Mouse (Mus musculus) olfactory bulb, adult 2 months (tissue): ENCODE results near the gene Schip1. TPM values are rescaled to one million over a fixed set of nuclear protein-coding genes. Genes with fewer than 3 reads are reported as not detected.

Experiments used
- H3K27ac ChIP-seq: fragments of 200-500 bp; 2 replicates; pipeline ENCODE4 v1.5.1; 2012; ENCODE audit warnings: low read depth, low read length; ENCODE audit not compliant: insufficient read depth
- H3K4me1 ChIP-seq: fragments of 200-500 bp; 2 replicates; pipeline ENCODE4 v1.6.1; 2012; ENCODE audit warnings: low read length; ENCODE audit not compliant: control insufficient read depth, insufficient read depth
- H3K4me3 ChIP-seq: fragments of 200-500 bp; 2 replicates; pipeline ENCODE4 v1.5.1; 2012; ENCODE audit warnings: mild to moderate bottlenecking, low read depth, low read length, moderate library complexity; ENCODE audit not compliant: insufficient read depth
- CTCF ChIP-seq: fragments of 200-500 bp; IDR thresholded peaks from 2 replicates; pipeline ENCODE4 v1.5.1; 2012; ENCODE audit warnings: low read depth, mild to moderate bottlenecking, low read length, moderate library complexity; ENCODE audit not compliant: insufficient read depth
- POLR2A ChIP-seq: fragments of 200-500 bp; IDR thresholded peaks from 2 replicates; pipeline ENCODE4 v1.6.1; 2012; ENCODE audit warnings: mild to moderate bottlenecking, low read depth, low read length, moderate library complexity; ENCODE audit not compliant: insufficient read depth
- WGBS: fragments of 180-500 bp; shearing (Covaris S2); methylation state at CpG from one replicate; pipeline ENCODE4 v1.1.7; 2018; 5-methylcytosine and 5-hydroxymethylcytosine counted together
- polyA plus RNA-seq: library from polyadenylated mRNA; stranded (reverse); fragments of >200 nt; gene quantifications from 2 replicates; pipeline ENCODE4 v1.2.4, GENCODE M21; 2012; ENCODE audit warnings: low replicate concordance; ENCODE audit not compliant: missing spikeins, insufficient read depth, insufficient read length

The Schip1 gene
- polyA plus RNA-seq, 1 experiment = not detected

DNA sequence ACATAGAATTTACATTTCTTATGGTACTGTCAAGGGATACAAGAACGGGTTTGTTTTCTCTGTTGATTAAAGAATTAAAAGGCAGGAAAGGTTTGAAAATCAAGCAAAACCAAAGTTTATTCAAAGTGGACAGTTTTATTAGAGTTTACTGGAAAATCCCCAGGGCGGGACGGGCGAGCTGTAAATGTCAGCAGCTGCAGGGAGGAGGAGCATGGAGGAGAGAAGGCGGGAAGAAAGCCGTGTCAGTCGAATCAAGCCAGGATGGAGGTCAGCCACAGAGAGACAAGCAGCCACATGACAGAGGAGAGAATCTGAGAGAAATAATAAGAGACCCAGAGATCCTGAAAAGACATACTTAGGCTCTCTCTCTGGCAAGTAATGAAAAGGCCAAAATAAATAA lies 314.6 kb downstream of the Schip1 start:
- H3K4me1 ChIP-seq = peaks cover 7% of the 10 kb centered on the region; the same call in 1 of the 2 replicates

DNA sequence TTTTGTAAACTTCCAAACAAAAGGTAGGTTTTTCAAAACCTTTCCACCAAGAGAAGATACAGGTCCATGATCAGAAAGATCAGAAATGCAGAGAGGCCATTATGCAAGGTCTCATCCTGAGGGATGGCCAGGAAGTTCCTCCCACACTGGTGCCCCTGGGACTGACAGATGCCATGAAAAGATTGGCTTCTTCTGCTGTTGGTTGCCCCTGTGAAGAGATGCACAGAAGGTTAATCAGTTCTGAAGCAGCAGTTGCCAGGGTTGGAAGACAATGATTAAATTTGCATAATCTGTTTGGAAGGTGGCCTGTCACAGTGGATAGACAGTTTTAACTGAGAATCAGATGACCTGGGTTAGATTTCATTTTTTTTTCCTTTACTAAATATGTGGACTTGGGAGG lies 319.1 kb downstream of the Schip1 start:
- no peak overlapping the region for H3K4me3 ChIP-seq
- H3K4me1 ChIP-seq = no peaks in the 10 kb centered on the region
- TF ChIP-seq POLR2A (no peak), CTCF (no peak)
- no peak overlapping the region for H3K27ac ChIP-seq

More for the DNA sequence above, 314.6 kb downstream of the Schip1 start:
- H3K4me3 ChIP-seq = no peak overlapping the region
- TF ChIP-seq POLR2A = no peak
- no peak for TF ChIP-seq CTCF
- no peak overlapping the region for H3K27ac ChIP-seq
- 64% methylated on average over 7 of the region's 7 CpGs for WGBS

DNA sequence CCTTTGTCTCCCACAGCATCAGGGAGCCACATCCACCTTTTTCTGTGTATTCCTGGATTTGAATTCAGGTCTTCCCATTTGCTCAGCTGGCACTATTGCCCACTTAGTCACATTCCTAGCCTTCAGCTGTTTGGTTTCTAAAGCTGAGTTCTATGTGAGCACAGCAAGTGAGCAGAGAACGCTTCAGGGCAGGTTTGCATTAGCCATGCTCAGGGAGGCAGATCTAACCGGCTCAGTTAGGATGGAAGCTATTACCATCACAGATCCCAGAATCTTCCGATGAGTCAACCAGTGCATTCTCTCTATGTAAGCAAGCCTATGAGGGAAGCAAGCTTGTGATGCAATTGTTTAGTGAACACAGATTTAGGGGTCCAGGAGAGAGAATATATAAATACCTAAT lies 320.9 kb downstream of the Schip1 start:
- Histone ChIP-seq H3K4me1 (no peaks in the 10 kb centered on the region), H3K4me3 (no peak overlapping the region), H3K27ac (no peak overlapping the region)
- TF ChIP-seq POLR2A = no peak
- no peak for TF ChIP-seq CTCF
- 54% methylated on average over 3 of the region's 3 CpGs for WGBS

DNA sequence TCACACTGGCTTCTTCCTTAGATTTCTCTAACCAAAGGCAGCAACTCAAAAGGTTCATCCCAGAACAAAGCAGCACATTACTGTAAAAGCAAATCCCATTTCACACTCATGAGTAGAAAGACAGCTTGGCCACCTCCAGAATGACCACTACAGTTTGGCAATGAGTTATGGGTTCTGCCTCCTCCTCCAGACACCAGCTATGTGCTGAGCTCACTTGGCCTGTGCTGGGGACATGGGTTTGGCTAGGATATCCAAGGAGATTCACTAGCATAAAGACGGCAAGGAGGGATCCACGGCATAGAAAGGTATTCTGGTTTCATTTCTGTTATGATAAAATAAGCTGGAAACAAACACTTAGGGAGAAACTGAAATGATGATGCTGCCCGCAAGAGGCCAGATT lies 323.4 kb downstream of the Schip1 start:
- Histone ChIP-seq H3K4me3 (no peak overlapping the region), H3K4me1 (no peaks in the 10 kb centered on the region), H3K27ac (no peak overlapping the region)
- 92% methylated on average over 3 of the region's 3 CpGs for WGBS
- TF ChIP-seq CTCF (no peak), POLR2A (no peak)

DNA sequence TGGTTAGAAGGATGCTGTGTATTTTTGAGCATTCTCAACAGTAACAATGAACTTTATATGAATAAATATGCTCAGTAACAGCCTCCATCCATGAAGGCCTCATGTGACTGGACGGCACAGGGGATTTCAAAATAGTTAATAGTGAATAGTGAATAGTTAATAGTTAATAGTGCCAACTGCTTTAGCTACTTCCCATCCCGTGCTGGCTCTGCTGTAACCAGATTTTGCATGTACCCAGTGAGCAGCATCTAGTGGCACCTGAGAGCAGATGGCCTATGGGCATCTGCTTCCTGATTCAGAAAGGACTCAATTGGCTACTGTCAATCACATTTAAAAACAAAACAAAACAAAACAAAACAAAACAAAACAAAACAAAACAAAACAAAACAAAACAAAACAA lies 329.0 kb downstream of the Schip1 start:
- Histone ChIP-seq H3K27ac (no peak overlapping the region), H3K4me1 (no peaks in the 10 kb centered on the region), H3K4me3 (no peak overlapping the region)
- WGBS = 80% methylated on average over 2 of the region's 2 CpGs
- TF ChIP-seq POLR2A (no peak), CTCF (no peak)

DNA sequence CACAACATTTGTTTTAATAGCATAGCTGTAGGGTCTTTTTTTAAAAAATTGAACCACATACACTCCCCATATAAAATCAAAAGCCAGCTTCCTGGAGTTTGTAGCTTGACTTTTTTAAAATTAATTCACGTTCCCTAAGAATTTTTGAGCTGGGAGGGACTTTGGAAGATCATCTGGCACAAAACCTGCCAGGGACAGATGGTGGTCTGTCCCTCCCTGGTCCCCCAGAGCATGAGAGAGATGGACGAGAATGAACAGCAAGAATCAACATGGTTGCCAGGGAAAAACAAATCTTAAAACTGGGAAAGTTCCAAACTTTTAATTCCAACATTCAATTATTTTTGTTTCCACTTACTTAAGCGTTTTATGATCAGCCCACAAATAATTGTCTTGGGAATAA lies 334.1 kb downstream of the Schip1 start:
- no peak overlapping the region for H3K4me3 ChIP-seq
- H3K4me1 ChIP-seq = no peaks in the 10 kb centered on the region
- WGBS = 88% methylated on average over 3 of the region's 3 CpGs
- TF ChIP-seq CTCF (no peak), POLR2A (no peak)
- H3K27ac ChIP-seq = no peak overlapping the region

DNA sequence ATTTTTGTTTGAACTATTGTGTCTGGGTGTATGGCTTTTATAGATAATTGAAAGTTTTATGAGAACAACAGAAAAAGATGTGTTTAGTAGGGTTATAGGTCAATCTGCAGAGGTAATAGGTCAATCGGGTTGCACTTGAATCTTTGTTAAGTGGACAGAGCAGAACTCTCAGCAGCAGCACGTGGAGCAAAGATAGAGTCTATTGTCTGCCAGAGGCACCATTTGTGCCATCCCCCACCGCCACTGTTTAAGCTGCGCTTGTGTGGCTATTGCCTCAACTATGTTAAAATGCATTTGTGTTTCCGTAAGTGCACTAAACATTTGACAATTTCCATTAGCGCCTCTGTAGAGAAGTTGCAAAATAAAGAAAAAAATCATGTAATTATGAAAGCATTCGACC lies 335.5 kb downstream of the Schip1 start:
- WGBS = 83% methylated on average over 7 of the region's 7 CpGs
- TF ChIP-seq CTCF (no peak), POLR2A (no peak)
- Histone ChIP-seq H3K4me1 (peaks cover 4% of the 10 kb centered on the region), H3K27ac (no peak overlapping the region), H3K4me3 (no peak overlapping the region)

DNA sequence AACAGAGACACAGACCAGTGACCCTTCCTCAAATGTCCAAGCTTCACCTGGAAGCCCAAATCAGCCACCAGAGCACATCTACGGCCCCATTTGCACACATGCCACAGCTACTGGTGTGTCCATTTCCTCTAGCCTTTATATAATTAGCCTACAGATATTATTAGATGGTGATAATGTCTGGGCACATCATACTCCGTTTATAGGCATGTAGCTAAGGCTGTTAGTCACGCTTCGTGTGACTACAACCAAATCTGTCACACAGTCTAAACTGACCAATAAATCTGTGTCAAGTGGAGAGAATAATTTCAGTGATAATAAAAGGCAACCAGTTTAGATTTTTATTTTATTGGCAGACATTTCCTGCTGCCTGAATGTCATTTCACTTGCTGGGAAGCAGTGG lies 338.7 kb downstream of the Schip1 start:
- no peak overlapping the region for H3K27ac ChIP-seq
- H3K4me3 ChIP-seq = no peak overlapping the region
- 88% methylated on average over 4 of the region's 4 CpGs for whole genome bisulfite sequencing
- peaks cover 10% of the 10 kb centered on the region for H3K4me1 ChIP-seq
- no peak for TF ChIP-seq CTCF
- TF ChIP-seq POLR2A = no peak

DNA sequence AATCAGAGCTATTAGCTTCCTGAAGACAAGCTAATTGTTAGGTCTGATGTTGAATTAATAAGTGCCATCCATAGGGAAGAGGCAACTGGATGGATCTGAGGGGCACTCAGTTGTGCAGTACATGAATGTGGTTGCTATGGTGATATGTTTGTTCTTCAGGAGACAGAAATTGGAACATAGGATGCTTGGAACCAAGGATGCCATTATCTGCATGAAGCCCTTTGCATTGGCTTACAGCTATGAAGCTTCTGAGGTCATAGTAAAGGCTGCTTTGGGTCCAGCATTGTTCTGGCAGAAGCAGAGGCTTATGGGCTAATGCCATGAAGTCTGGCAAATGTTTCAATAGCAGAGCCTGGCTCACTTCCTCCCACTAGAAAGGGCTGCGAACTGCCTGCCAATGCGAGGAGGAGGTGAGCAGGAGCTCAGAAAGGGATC lies 339.2 kb downstream of the Schip1 start:
- WGBS = 32% methylated on average over 2 of the region's 2 CpGs
- H3K27ac ChIP-seq = no peak overlapping the region

DNA sequence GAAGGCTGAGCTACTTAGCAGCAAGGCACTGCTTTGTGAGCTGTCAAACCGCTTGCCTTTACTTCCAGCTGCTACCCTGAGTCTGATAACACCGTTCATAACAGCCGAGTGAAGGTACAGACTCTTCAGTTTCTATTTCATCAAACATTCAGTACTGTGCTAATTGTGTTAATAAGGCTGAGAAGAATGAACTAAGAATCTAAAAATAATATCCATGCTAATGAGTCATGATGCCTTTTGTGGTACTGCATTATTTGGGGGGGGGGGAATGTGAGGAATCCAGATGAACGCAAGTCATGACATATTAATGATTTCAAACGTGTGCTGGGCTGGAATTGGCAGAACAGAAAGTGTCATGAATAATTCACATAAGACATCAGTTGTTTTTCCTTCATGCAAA lies 341.1 kb downstream of the Schip1 start:
- H3K4me1 ChIP-seq = peaks cover 10% of the 10 kb centered on the region
- no peak overlapping the region for H3K4me3 ChIP-seq
- 29% methylated on average over 5 of the region's 5 CpGs for WGBS
- no peak overlapping the region for H3K27ac ChIP-seq
- TF ChIP-seq CTCF = no peak
- no peak for TF ChIP-seq POLR2A

More for the DNA sequence above, 339.2 kb downstream of the Schip1 start:
- no peak for TF ChIP-seq POLR2A
- TF ChIP-seq CTCF = no peak
- Histone ChIP-seq H3K4me3 (no peak overlapping the region), H3K4me1 (peaks cover 10% of the 10 kb centered on the region)
